Mouse (Mus musculus) thymus, postnatal 25 days (tissue): ENCODE measurements around the gene Krt24.
"Not testable (repeated sequence)": the region's sequence is repeated elsewhere in the genome, so short reads cannot be mapped to it uniquely, and the experiment has no call there.

ENCODE experiments used
- DNase-seq: peaks from one replicate; pipeline ENCODE4 v3.0.0; 2022

Gene Krt24

DNA sequence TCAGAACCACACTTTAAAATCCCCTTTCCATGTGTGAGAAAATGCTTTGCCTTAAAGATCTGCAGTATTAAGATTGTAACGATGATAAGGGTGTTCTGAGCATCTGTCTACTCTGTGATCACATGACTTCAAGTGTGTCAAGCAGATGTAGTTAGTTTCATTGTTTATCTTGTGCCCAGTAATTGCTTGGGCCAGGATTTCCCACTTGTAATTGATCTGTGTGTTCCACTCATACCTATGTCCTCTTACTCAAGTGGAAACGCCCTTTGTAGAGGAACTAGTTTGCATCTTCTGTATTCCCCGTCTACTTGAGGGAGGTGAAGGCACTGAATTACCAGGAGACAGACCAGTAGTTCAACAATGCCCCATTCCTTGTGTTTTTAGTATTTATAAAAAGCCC lies 34.4 kb downstream of the Krt24 start:
- no peak for DNase-seq

DNA sequence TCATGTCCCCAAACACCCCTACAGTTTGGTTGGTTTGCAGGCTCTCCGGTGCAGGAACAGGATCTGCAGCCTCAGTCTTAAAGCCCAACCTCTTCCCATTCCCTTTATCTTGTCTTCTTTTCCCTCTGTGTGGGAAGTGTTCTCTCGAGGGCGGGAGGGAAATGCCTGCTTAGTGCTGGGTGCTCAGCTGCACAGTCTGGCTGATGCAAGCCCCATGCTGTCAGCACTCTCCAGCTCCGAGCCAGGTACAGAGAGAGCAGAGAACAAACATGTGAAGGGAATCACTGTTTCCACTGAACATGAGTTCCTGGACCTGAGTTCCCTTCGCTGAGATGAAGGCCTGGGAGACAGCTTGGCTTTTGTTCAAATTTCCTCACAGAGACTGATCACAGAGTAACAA lies 34.8 kb downstream of the Krt24 start:
- no peak for DNase-seq

DNA sequence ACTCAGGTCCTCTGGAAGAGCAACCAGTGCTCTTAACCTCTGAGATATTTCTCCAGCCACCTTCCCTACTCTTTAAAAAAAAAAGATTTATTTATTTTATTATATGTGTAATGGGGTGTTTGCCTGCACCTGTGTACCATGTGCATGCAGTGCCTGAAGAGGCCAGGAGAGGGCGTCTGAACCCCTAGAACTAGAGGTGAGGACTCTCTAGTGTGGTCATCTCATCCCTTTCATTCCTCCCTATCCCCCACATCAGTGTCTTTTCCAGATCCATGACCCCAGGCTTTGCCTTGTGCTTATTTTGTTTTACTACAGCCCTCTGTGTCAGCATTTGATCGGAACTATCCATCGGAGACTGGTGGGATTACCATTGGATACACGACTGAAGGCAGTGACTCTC lies 35.9 kb downstream of the Krt24 start:
- peak; percentile 19 for DNase-seq

DNA sequence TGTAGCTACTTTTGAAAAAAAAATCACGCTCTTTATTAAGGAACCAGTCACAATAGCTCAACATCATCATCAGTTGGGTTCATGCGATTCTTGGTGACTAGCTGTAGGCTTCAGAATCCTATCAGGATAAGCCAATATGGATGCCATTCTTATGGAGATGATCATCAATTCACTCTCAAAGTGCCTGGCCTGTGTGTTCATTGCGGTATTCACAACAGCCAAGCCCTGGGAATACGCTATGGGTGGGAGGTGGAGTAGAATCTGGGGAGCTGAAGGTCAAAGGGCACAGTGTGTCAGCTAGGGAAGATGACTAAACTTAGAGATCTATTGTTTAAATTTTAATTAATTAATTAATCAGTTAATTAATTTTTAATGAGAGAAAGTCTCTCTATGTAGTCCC lies 37.1 kb downstream of the Krt24 start:
- DNase-seq: no peak

DNA sequence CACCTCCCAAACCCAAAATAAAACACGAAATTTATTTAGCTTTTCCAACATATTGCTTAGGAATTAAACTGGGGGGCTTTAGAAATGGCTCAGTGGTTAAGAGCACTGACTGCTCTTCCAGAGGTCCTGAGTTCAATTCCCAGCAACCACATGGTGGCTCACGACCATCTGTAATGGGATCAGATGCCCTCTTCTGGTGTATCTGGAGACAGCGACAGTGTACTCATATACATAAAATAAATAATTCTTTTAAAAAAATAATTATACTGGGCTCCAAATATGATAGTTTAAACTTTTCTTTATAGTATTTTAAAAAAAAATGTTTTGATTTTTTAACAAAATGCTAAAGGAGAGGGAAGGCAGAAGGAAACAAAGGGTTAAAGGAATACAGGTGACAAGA lies 40.5 kb downstream of the Krt24 start:
- DNase-seq: not testable (repeated sequence)

DNA sequence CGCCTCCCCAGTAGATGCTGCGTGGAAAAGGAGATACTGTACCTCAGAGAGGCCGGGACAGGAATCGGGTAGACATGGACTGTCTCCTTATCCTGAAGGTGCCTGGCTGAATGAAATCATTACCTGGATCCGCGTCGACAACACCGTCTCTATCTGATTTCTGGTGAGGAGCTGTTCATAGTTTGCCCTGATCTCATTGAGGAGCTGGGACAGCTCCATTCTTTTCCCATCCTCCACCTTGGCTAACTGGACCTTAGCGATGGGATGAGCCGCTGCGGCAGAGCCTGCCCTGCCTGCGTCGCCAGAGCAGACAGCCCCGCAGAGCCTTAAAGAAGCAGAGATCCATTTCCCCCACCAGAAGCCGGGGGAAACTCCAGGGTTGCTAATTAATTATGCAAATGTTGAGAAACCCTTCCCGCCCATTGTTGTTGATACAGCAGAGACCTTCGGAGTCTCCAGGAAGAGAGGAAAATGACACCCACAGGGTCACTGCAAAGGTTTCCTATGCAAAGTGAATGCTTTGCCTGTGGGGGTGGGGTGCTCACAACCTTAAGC lies 41.2 kb downstream of the Krt24 start, which contains the start of gene Krt222:
Gene Krt222, minus strand, starts transcription at position 266 of the 555 bp plus-strand sequence.
- no peak for DNase-seq

DNA sequence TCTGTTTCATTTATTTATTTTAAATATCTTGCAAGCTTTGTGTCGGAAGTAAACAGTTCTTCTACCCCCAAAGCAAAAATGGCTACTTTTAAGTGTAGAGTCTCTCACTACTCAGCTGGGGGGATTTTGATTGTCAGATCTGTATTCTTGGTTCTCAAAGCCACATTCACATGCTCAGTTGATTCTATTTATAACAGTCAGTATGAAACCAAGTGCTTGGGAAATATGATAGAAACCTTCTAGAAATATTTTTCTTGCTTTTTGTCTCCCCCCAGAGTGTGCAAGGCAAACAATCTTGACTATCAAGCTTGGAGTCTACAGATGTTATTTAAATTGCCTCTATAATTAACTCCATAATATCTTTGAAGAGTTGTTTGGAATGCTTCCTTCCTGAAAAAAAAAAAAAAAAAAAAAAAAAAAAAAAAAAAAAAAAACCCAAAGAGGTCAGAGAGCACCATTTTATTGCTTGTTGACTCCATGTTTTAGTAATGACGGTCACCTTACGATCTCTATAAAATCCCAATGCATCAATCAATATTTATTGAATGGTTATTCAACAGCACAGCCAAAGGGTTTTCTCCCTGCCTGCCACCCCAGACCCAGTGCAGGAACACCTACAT lies 41.8 kb downstream of the Krt24 start:
- no peak for DNase-seq

DNA sequence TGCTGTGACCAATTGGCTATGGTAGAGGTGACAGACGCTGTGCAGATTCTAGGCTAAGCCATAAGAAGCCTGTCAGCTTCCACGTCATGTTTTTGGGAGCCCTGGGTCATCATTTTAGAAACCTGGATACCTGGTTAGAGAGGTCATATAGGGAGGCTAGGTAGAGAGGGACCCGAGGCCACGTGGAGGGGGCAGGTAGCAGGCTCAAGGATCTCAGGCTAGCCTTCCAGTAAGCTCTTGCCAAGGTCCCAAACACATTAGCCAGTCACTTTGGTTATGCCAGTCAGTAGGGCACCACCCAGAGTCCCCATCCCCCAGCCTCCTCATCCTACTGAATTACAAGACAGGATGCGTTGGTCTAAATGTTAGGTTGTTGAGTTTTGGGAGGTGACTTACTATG lies 43.0 kb downstream of the Krt24 start:
- no peak for DNase-seq

DNA sequence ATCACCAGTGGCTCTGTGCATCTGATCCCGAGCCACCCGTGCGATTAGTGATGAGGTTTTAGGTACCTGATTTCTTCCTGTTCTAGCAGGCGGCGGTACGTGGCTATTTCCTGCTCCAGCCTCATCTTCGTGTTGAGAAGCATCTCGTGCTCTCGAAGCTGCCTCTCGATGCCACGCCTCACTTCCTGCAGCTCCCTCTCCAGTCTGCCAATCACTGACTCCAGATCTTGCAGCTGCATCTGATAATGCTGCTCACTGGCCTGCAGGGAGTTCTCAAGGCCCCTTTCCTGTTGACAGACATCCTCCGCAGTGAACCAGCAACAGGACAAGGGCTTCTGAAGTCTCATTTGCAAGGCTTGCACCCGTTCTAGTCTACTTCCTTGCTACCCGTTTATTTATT lies 46.6 kb downstream of the Krt24 start:
- peak; percentile 77 for DNase-seq

DNA sequence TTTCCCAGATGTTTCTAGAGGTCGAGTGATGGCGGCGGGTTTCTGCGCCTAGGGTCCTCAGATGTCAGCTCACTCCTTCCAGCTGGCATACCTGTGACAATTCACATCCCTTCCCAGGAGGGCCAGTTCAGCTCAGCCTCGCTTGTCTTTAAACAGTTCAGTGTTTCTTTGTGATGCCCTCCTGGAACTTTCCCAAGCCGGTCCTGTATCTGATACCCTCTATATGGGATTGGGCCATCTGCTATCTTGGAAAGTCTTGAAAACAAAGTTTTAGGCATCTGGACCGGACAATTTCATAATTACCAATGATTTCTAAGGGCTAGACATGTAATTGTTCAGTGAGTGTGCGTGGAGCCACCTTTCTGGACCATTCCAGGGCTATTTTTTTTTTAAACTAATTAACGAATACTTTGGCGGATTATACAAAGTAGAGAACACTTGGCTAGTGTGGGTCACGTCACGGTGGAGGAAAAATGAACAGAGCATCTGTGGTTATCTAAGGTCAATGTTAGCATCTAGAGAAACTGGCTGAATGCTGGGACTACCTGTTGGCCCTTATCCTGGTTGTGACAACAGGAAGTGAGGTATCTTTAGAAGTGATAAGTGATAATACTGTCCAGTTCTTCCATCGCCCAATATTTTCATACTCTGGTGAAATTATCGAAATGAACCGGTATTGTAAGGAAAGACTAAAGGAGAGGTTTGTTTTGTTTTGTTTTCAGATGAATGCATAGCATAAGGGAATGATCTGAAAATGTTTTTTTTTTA lies 53.8 kb downstream of the Krt24 start:
- no peak for DNase-seq

DNA sequence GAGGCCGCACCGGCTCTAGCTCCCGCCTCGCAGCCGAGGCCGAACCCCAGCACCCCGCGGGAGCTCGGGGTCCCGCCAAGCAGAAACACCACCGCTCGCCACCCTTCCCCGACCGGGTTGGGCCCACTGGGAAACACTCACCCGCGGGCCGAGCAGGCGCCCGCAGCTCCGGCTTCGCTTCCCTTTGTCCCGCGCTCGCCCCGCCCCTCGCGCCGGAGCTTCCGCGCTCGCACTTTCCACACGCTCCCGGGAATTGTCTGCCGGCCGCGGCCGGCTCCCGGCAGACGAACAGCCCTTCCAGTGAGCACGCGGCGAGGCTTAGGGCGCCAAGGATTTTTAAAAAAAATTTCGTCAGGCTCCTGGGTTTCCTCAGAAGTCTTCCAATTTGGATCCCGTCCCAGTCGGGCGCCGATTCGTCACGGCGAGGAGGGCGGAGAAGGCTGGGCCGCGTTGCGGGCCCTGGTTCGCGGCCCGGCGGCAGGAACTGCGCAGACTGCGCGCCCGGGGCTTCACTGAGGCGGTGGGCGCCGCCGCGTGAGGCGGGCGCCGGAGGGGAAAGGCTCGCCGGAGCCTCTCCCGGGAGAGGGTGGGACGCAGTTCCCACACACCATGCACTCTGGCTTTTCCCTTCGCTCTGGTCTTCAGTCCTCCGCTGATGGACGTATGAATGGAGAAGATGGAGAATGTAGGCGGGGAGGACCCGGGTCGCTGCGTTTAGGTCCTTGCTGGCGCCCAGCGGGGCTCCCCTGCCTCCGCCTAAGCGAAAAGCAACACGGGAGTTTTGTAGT lies 54.6 kb downstream of the Krt24 start, which contains the start of gene Smarce1:
Gene Smarce1, minus strand, starts transcription at position 757 of the 788 bp plus-strand sequence.
- peak; percentile 82 for DNase-seq
